Mouse (Mus musculus) layer of hippocampus, postnatal 25 days (tissue): ENCODE results near the gene Vmn2r54. TPM values are rescaled to one million over a fixed set of nuclear protein-coding genes. Genes with fewer than 3 reads are reported as not detected.
"Not testable (repeated sequence)": the region's sequence is repeated elsewhere in the genome, so short reads cannot be mapped to it uniquely, and the experiment has no call there.

Source experiments
- DNase-seq, 2 experiments: peaks; one replicate each; pipeline ENCODE4 v3.0.0; 2022; ENCODE audit warnings: mixed read lengths in 2 of 2, low spot score in 1 of 2; ENCODE audit errors: extremely low spot score in 1 of 2
- total RNA-seq, 2 experiments: library from RNA; stranded (reverse); gene quantifications; 2 replicates each; pipeline ENCODE4 v1.2.3; 2021

The Vmn2r54 gene
- not detected for total RNA-seq

GRCm38 (mm10) chr7:12640219-12640618, at the start of gene Vmn2r54:
Gene Vmn2r54 (minus strand): TSS chr7:12640319.
- DNase-seq = not testable (repeated sequence)

GRCm38 (mm10) chr7:12684903-12685302, 44.8 kb upstream of the Vmn2r54 start, which contains the start of gene Vmn2r55:
Gene Vmn2r55 (minus strand): TSS chr7:12685003.
- not testable (repeated sequence) for DNase-seq

GRCm38 (mm10) chr7:12608688-12609087, 31.4 kb downstream of the Vmn2r54 start, which contains the start of gene Vmn2r53:
Gene Vmn2r53 (minus strand): TSS chr7:12608788.
- DNase-seq = no peak

Other genes with a start within 250 kb of the Vmn2r54 start
- 10 to 100 TPM in 1 of 2 experiments, 1 to 10 TPM in 1; 8.1 to 11.3 TPM for gene Zfp551, start 217.6 kb downstream of the Vmn2r54 start, total RNA-seq
- gene Zfp606, start 162.0 kb downstream of the Vmn2r54 start, total RNA-seq = 10 to 100 TPM; 11.3 to 12.1 TPM
- gene 2900092C05Rik, start 127.8 kb downstream of the Vmn2r54 start, total RNA-seq = not detected
- under 1 TPM; 0.02 to 0.05 TPM for gene Vmn2r53, start 31.5 kb downstream of the Vmn2r54 start, total RNA-seq
- not detected for gene Vmn2r55, start 44.7 kb upstream of the Vmn2r54 start, total RNA-seq
- gene Vmn2r56, start 94.7 kb upstream of the Vmn2r54 start, total RNA-seq = not detected
- gene Zscan18, start 163.3 kb upstream of the Vmn2r54 start, total RNA-seq = 10 to 100 TPM; 17.9 to 18.9 TPM
- gene Zfp329, start 178.5 kb upstream of the Vmn2r54 start, total RNA-seq = 10 to 100 TPM; 22.0 to 26.4 TPM
- gene Zfp110, start 194.4 kb upstream of the Vmn2r54 start, total RNA-seq = 10 to 100 TPM; 13.0 to 13.4 TPM
- gene Zfp128, start 240.9 kb upstream of the Vmn2r54 start, total RNA-seq = 1 to 10 TPM; 6.8 to 9.0 TPM